Comparison of ENCODE assay signal across 10 mouse cellular contexts in the genomic region with DNA sequence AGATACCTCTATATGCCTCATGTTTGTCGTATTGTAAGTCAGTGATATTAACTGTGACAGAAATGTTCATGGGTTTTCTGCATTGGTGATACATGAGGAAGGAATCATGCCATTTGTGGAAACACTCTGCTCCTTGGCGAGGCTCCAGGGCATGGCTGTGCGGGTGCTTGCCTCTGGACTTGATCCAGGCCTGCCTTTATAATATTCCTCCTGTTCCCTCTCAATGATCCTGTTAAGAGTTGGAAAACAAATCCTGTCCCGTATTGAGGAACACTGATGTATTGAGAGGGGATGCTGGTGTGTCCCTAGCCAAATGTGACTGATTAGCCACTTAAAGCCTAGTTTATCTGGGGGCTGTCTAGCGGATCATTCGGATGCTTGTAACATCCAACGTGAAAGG. TPM values are rescaled to one million over a fixed set of nuclear protein-coding genes. Genes with fewer than 3 reads are reported as not detected.
DNase-seq lines count a peak whose midpoint lies in the region; ATAC-seq and TF ChIP-seq lines count a peak whose summit lies in the region.
"Had no signal": no experiment of that assay in that cellular context is flagged by ENCODE, and none has a peak within 500 bp of the region (broad histone marks: within the 10 kb centered on the region; RNA-seq: fewer than 3 reads in every experiment).

No protein-coding gene starts in this region.

- no peaks in the 10 kb centered on the region for H3K9me3 ChIP-seq in forebrain, embryonic 16.5 days (ENCODE audit: control insufficient read depth, low read length)
- H3K9me3 ChIP-seq in forebrain, embryonic 11.5 days (ENCODE audit: control insufficient read depth, low read length), result no peaks in the 10 kb centered on the region
- H3K9me3 ChIP-seq in lung, embryonic 14.5 days (ENCODE audit: low read depth, low read length), result no peaks in the 10 kb centered on the region
- H3K9me3 ChIP-seq: embryonic facial prominence, embryonic 12.5 days had no signal

- H3K9ac ChIP-seq in forebrain, embryonic 16.5 days (replicated peaks; ENCODE audit: low read depth, low read length), result no peak overlapping the region
- H3K9ac ChIP-seq in forebrain, embryonic 11.5 days (ENCODE audit: low read length), result no peak overlapping the region
- H3K9ac ChIP-seq in lung, embryonic 14.5 days, result no peak overlapping the region
- H3K9ac ChIP-seq: embryonic facial prominence, embryonic 12.5 days had no signal

- no peak for TF ChIP-seq CTCF in lung, embryonic 14.5 days (IDR thresholded peaks at IDR 0.05; ENCODE audit: low read depth)

- no peak for ATAC-seq in forebrain, embryonic 16.5 days
- ATAC-seq in forebrain, embryonic 11.5 days (replicated peaks; ENCODE audit: low FRiP score), result no peak
- no peak for ATAC-seq in lung, embryonic 14.5 days (ENCODE audit: insufficient read depth)
- ATAC-seq in cerebellum, adult (ENCODE audit: insufficient number of reproducible peaks, low FRiP score, low TSS enrichment), result peak; percentile 40; the same call in 1 of the 2 replicates
- ATAC-seq in megakaryocyte, adult 5-6 weeks (ENCODE audit: poor library complexity, severe bottlenecking), result no peak
- ATAC-seq: CD4-positive, CD25-positive, alpha-beta regulatory T cell, adult 4 months had no signal

- peaks cover 4% of the 10 kb centered on the region for H3K4me1 ChIP-seq in forebrain, embryonic 16.5 days (replicated peaks; ENCODE audit: control insufficient read depth, insufficient read depth, low read length)
- no peaks in the 10 kb centered on the region for H3K4me1 ChIP-seq in forebrain, embryonic 11.5 days (replicated peaks; ENCODE audit: control insufficient read depth, insufficient read depth, low read length)
- no peaks in the 10 kb centered on the region for H3K4me1 ChIP-seq in lung, embryonic 14.5 days (ENCODE audit: insufficient read depth)

- H3K27ac ChIP-seq in forebrain, embryonic 16.5 days (ENCODE audit: low read length), result no peak overlapping the region
- H3K27ac ChIP-seq in forebrain, embryonic 11.5 days (ENCODE audit: low read depth, low read length), result no peak overlapping the region
- no peak overlapping the region for H3K27ac ChIP-seq in lung, embryonic 14.5 days (ENCODE audit: low read depth)
- H3K27ac ChIP-seq: embryonic facial prominence, embryonic 12.5 days had no signal

- H3K4me3 ChIP-seq in forebrain, embryonic 16.5 days (replicated peaks; ENCODE audit: low read length), result no peak overlapping the region
- H3K4me3 ChIP-seq in forebrain, embryonic 11.5 days (ENCODE audit: low read depth, low read length), result no peak overlapping the region
- H3K4me3 ChIP-seq in lung, embryonic 14.5 days (ENCODE audit: low read depth, low read length), result no peak overlapping the region
- H3K4me3 ChIP-seq: embryonic facial prominence, embryonic 12.5 days had no signal

- 22% methylated on average over 7 of the region's 7 CpGs for WGBS in forebrain, embryonic 16.5 days
- WGBS in forebrain, embryonic 11.5 days, result 71% methylated on average over 7 of the region's 7 CpGs
- 24% methylated on average over 7 of the region's 7 CpGs for WGBS in lung, embryonic 14.5 days

- peak overlapping the region; percentile 25; the same call in 1 of the 2 replicates for H3K4me2 ChIP-seq in forebrain, embryonic 16.5 days (ENCODE audit: low read length)
- no peak overlapping the region for H3K4me2 ChIP-seq in forebrain, embryonic 11.5 days (ENCODE audit: low read depth, low read length, severe bottlenecking)
- no peak overlapping the region for H3K4me2 ChIP-seq in lung, embryonic 14.5 days
- H3K4me2 ChIP-seq: embryonic facial prominence, embryonic 12.5 days had no signal

- no peaks in the 10 kb centered on the region for H3K36me3 ChIP-seq in forebrain, embryonic 16.5 days (ENCODE audit: control insufficient read depth, insufficient read depth)
- H3K36me3 ChIP-seq in forebrain, embryonic 11.5 days (ENCODE audit: control insufficient read depth, insufficient read depth, low read length), result no peaks in the 10 kb centered on the region; the same call in 1 of the 2 replicates
- H3K36me3 ChIP-seq in lung, embryonic 14.5 days (ENCODE audit: insufficient read depth), result peaks cover 24% of the 10 kb centered on the region; the same call in 1 of the 2 replicates

- intact Hi-C loops in heart, postnatal 10 days (cut with DNase I), result no loop called here

- DNase-seq in forebrain, embryonic 11.5 days (ENCODE audit: low spot score), result no peak
- DNase-seq in lung, embryonic 14.5 days, result peak; percentile 61
- no peak for DNase-seq in lung, postnatal 25 days (ENCODE audit: low spot score)
- DNase-seq in heart, postnatal 10 days, result peak; percentile 59 to 66
- DNase-seq in ovary, adult 18-20 months (ENCODE audit: low spot score), result no peak

- H3K27me3 ChIP-seq in forebrain, embryonic 16.5 days (replicated peaks; ENCODE audit: control insufficient read depth, insufficient read depth, low read length), result no peaks in the 10 kb centered on the region
- no peaks in the 10 kb centered on the region for H3K27me3 ChIP-seq in forebrain, embryonic 11.5 days (ENCODE audit: control insufficient read depth, insufficient read depth, low read length)
- H3K27me3 ChIP-seq in lung, embryonic 14.5 days (ENCODE audit: insufficient read depth, low read length), result no peaks in the 10 kb centered on the region
- H3K27me3 ChIP-seq: embryonic facial prominence, embryonic 12.5 days had no signal

RNA-seq across cellular contexts. Expression of gene Epha7, which starts 11.7 kb away (rescaled TPM):
- 58.4 and 69.8 TPM in 2 replicates for polyA plus RNA-seq in forebrain, embryonic 16.5 days (2015; fragmentation: Nextera tagmentation; extraction: Ambion mirVana)
- 58.0 and 61.6 TPM in 2 replicates for polyA plus RNA-seq in forebrain, embryonic 11.5 days (2014; fragmentation: Nextera tagmentation; extraction: Ambion mirVana)
- 59.0 and 61.3 TPM in 2 replicates for polyA plus RNA-seq in lung, embryonic 14.5 days (2014; fragmentation: Nextera tagmentation; extraction: Ambion mirVana)
- total RNA-seq in heart, postnatal 10 days (2021), result 10 to 100 TPM in 1 of 2 experiments, 1 to 10 TPM in 1; 7.1 to 11.0 TPM
- 0.11 and 0.42 TPM in 2 replicates for total RNA-seq in megakaryocyte, adult 5-6 weeks (2015)
- 0.57 and 0.70 TPM in 2 replicates for total RNA-seq in megakaryocyte, adult 5-6 weeks (2017)

Comparison
In these comparisons a context has a peak if more than half of its experiments do, and no peak if none do; other contexts are left out.
1. DNase-seq: peak in lung, embryonic 14.5 days (single experiment) and heart, postnatal 10 days (2 of 2); none in forebrain, embryonic 11.5 days (single experiment), lung, postnatal 25 days (single experiment) and ovary, adult 18-20 months (single experiment).